ENCODE assay signal across 8 mouse cellular contexts in genomic region chr6:29170952-29171388, GRCm38 (mm10). TPM values are rescaled to one million over a fixed set of nuclear protein-coding genes. Genes with fewer than 3 reads are reported as not detected.
DNase-seq lines count a peak whose midpoint lies in the region; ATAC-seq and TF ChIP-seq lines count a peak whose summit lies in the region.

No protein-coding gene starts in this region.

- TF ChIP-seq POLR2A in cortical plate, adult 2 months (IDR thresholded peaks at IDR 0.05; ENCODE audit: extremely low read depth, insufficient read depth, low read length), result no peak

- H3K4me3 ChIP-seq in cortical plate, adult 2 months (ENCODE audit: insufficient read depth, low read length), result peak overlapping the region; percentile 33

- no peak overlapping the region for H3K27ac ChIP-seq in cortical plate, adult 2 months (ENCODE audit: insufficient read depth, low read length)

- no peaks in the 10 kb centered on the region; the same call in 1 of the 2 replicates for H3K4me1 ChIP-seq in cortical plate, adult 2 months (ENCODE audit: control insufficient read depth, insufficient read depth, low read length)

- ATAC-seq in megakaryocyte progenitor cell, adult 5-6 weeks (replicated peaks; ENCODE audit: poor library complexity), result peak; percentile 86

- peak; percentile 79 to 94 for DNase-seq in adrenal gland, adult (ENCODE audit: inconsistent age in 2 of 2, low spot score in 1 of 2)
- DNase-seq in gastrocnemius, postnatal 14 days, result peak; percentile 79
- peak; percentile 81 for DNase-seq in induced T-regulatory cell, adult 2 months (ENCODE audit: low read depth)
- peak; percentile 47 to 85 for DNase-seq in left cerebral cortex, postnatal 10 days (ENCODE audit: extremely low spot score in 1 of 2, low spot score in 2 of 2)
- peak; percentile 79 for DNase-seq in right cerebral cortex, postnatal 14 days
- peak; percentile 76 to 82 for DNase-seq in urinary bladder, postnatal 4 days (ENCODE audit: low spot score in 2 of 2)

- intact Hi-C loops in gastrocnemius, postnatal 14 days (cut with DNase I; ENCODE audit: low total_unique reads), result loop anchor here (2.0 kb wide), 1 partner anchor 28 kb away; no protein-coding TSS in a partner anchor
- intact Hi-C loops in left cerebral cortex, postnatal 10 days (cut with DNase I), result loop anchor here (1.0 to 5.0 kb wide), 2 partner anchors 28 to 106 kb away; partner anchors contain the start of gene Fam71f2

- peak; percentile 49; the same call in 1 of the 2 replicates for TF ChIP-seq CTCF in cortical plate, adult 2 months (IDR thresholded peaks at IDR 0.05; ENCODE audit: extremely low read depth, insufficient read depth, low read length)

RNA-seq across cellular contexts. Expression of gene Rbm28, which starts 6.2 kb away (rescaled TPM):
- 55.8 and 57.5 TPM in 2 replicates for polyA plus RNA-seq in cortical plate, adult 2 months (2012; rRNA removed)
- total RNA-seq in gastrocnemius, postnatal 14 days (2021), result 10 to 100 TPM; 13.6 to 13.8 TPM
- total RNA-seq in left cerebral cortex, postnatal 10 days (2021), result 10 to 100 TPM; 29.4 to 32.8 TPM
- total RNA-seq in megakaryocyte progenitor cell, adult 5-6 weeks (2015), result 46.3 and 59.0 TPM in 2 replicates
- total RNA-seq in megakaryocyte progenitor cell, adult 5-6 weeks (2017), result 47.4 and 79.8 TPM in 2 replicates

RNA-seq across cellular contexts. Expression of gene Prrt4, which starts 8.4 kb away (rescaled TPM):
- polyA plus RNA-seq in cortical plate, adult 2 months (2012; rRNA removed), result 2.6 and 3.2 TPM in 2 replicates
- under 1 TPM; 0.64 to 0.88 TPM for total RNA-seq in gastrocnemius, postnatal 14 days (2021)
- total RNA-seq in left cerebral cortex, postnatal 10 days (2021), result 1 to 10 TPM; 9.0 to 9.4 TPM
- not detected in 2 replicates for total RNA-seq in megakaryocyte progenitor cell, adult 5-6 weeks (2015)
- not detected in 2 replicates for total RNA-seq in megakaryocyte progenitor cell, adult 5-6 weeks (2017)

RNA-seq across cellular contexts. Expression of gene Impdh1, which starts 45.2 kb away (rescaled TPM):
- polyA plus RNA-seq in cortical plate, adult 2 months (2012; rRNA removed), result 64.4 and 65.6 TPM in 2 replicates
- 10 to 100 TPM; 20.2 to 23.8 TPM for total RNA-seq in gastrocnemius, postnatal 14 days (2021)
- 100 to 1,000 TPM; 111 to 112 TPM for total RNA-seq in left cerebral cortex, postnatal 10 days (2021)
- total RNA-seq in megakaryocyte progenitor cell, adult 5-6 weeks (2015), result 56.0 and 76.2 TPM in 2 replicates
- total RNA-seq in megakaryocyte progenitor cell, adult 5-6 weeks (2017), result 94.2 and 106 TPM in 2 replicates

Comparison
In these comparisons a context has a peak if more than half of its experiments do, and no peak if none do; other contexts are left out.
1. RNA of gene Prrt4, which starts 8.4 kb away (total RNA-seq): 9.0 to 9.4 TPM in left cerebral cortex, postnatal 10 days; 0.64 to 0.88 TPM in gastrocnemius, postnatal 14 days and not detected in megakaryocyte progenitor cell, adult 5-6 weeks; every median in the first group is over 4 times any median in the second.
2. Peak in every context shown above with its lines, with median percentiles within 50 percentile points of each other: DNase-seq.